Mouse (Mus musculus): ENCODE data around the gene Mettl22.
A peak's percentile ranks its signal among the peaks of the same experiment; 100 is the strongest.

Mettl22 gene

DNA sequence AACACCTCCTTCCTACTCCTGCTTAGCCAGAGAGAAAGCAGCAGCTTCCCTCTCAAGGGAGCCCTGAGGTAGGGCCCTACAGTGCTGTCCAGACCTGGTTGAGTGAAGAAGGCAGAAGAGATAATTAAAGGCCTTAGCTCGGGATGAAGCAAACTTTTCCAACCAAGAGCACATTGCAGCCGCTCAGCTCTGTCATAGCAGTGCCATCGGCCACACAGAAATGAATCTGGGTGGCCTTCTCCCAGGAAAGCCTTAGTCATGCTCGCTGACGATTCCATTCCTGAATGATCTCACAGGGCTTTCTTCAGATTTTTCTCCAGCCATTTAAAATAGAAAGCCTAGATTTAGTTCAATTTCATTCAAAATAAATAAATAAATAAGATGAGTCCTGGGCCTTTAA lies 39.3 kb downstream of the Mettl22 start:
- DNase-seq (ENCODE audit: low read depth, low spot score), result no peak

- DNase-seq (ENCODE audit: low read depth, low spot score), result no peak
Measured at GRCm38 (mm10) chr16:8512830-8513229, 42.2 kb downstream of the Mettl22 start.

DNA sequence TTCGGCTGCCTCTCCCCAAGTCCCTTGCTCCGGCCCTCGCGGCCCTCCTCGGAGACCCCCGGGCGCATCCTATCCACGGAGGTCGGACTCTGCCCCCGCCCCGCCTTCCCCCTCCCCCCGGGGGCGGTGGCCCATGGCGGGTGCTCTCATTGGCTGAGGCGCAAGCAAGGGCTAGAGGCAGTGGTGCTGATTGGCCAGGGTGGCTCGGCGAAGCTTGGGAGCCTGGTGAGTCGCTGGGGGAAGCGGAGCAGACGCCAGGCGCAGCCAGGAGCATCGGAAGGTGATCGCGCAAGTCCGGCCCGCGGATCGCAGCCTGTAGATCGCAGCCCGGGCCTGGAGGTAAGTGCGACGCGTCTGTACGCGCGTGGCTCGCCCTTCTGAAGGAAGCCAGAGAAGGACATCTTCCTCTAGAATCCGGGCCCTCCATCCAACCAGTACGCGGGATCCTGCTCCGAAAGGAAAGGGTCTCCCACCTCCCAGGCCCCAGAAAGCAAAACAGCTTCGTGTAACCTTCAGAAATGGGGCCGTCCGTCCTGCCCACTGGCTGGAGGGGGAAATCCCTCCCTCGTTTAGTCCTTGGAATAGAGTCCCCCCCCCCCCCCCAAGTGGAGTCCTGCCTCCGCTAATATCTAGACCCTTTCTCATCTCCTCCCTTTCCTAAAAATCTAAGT lies 42.8 kb downstream of the Mettl22 start, which contains the start of gene Abat:
Abat (plus strand) TSS at position 194 of the 671 bp plus-strand sequence.
- peak; percentile 85 for DNase-seq (ENCODE audit: low read depth, low spot score)

- no peak for DNase-seq (ENCODE audit: low read depth, low spot score)
Measured at GRCm38 (mm10) chr16:8514180-8514579, 43.6 kb downstream of the Mettl22 start.

GRCm38 (mm10) chr16:8520525-8520924 lies 49.9 kb downstream of the Mettl22 start:
- DNase-seq (ENCODE audit: low read depth, low spot score), result no peak

GRCm38 (mm10) chr16:8521322-8521721 lies 50.7 kb downstream of the Mettl22 start:
- no peak for DNase-seq (ENCODE audit: low read depth, low spot score)

- peak; percentile 41 for DNase-seq (ENCODE audit: low read depth, low spot score)
Measured at GRCm38 (mm10) chr16:8523480-8524144, 53.0 kb downstream of the Mettl22 start.

DNA sequence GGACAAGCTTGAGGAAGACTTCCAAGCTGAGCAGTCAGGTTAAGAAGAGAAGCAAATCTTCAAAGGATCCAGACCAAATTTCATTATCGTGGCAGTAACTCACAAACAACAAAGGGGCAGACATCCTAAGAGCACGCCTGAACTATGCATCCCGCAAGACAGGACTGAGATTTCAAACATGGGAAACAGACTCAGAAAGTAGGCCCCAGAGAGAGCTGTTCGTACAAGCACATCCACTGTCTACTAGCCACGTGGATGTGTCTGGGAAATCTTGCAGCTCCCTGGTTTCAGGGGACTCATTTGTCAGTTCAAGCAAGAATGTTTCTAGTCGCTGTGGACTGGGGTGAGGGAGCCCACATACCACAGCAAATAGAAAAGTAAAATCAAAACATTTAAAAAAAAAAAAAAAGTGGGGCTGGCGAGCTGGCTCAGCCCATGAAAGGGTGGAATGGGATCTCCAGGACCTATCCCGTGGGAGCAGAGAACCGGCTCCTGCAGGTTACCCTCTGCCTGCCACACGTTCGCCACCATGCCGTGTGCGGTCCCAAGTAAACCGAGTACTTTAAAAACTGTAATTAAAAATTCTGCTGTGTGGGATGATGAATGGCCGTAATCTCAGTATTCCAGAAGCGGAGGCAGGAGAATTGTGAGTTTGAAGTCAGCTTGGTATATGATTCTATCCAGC lies 53.7 kb downstream of the Mettl22 start:
- DNase-seq (ENCODE audit: low read depth, low spot score), result no peak

DNA sequence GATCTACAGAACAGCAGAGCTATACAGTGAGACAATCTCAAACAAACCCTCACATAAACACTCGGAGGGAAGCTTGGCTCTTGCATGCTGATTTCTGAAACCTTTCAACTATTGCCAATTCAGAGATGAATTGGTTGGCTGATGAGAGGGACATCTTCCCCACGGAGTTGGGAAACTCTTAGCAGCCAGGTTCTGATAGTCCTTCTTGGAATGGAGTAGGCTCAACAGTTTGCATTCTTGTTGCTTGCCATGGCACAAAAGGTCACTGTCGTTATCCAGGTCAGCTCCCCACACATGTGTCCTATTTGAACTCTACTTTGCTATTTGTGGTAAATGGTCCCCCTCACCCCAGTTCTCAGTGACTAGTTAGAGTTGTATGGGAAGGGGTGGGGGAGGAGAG lies 54.7 kb downstream of the Mettl22 start:
- no peak for DNase-seq (ENCODE audit: low read depth, low spot score)

DNA sequence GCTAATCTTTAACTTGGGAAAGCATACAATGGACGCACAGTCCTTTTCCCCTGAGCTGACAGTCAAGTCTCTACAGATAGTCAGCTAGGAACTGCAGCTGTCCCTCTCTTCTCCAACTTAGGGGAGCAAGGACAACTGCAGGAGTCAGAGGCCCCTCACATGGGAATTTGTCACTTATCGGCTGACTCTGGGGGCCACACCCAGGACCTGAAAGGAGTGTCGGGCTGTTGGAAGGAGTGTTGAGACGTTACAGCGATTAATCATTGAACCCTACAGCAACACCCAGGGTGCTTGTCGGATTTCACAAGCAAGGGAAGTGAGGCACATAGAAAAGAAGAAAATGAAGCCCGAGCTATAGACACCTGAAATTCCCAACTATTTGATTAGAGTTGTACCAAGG lies 55.3 kb downstream of the Mettl22 start:
- DNase-seq (ENCODE audit: low read depth, low spot score), result no peak

GRCm38 (mm10) chr16:8529389-8529788 lies 58.8 kb downstream of the Mettl22 start:
- no peak for DNase-seq (ENCODE audit: low read depth, low spot score)

- no peak for DNase-seq (ENCODE audit: low read depth, low spot score)
Measured at GRCm38 (mm10) chr16:8530018-8530417, 59.4 kb downstream of the Mettl22 start.

- no peak for DNase-seq (ENCODE audit: low read depth, low spot score)
Measured at GRCm38 (mm10) chr16:8532461-8532860, 61.9 kb downstream of the Mettl22 start.

GRCm38 (mm10) chr16:8532894-8533293 lies 62.3 kb downstream of the Mettl22 start:
- no peak for DNase-seq (ENCODE audit: low read depth, low spot score)

DNA sequence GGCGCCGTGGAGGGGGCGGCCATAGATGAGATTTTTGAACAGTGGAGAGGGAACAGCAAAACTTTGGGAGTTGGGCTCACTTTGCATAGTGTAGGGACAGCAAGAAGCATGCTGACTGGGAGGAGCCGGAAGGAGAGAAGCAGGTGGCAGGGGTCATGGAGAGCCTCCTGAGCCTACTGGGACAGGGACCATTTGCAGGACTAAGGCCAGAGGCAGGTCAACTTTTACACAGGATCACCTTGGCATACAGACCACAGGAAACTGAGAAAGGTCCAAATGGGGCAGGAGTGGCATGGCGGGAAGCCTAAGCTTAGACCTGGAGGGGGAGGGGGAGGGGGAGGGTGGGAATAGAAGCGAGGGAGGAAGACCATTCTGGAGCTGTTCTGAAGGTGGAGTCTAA lies 62.9 kb downstream of the Mettl22 start:
- DNase-seq (ENCODE audit: low read depth, low spot score), result no peak

GRCm38 (mm10) chr16:8534466-8535200 lies 64.0 kb downstream of the Mettl22 start:
- DNase-seq (ENCODE audit: low read depth, low spot score), result no peak

DNA sequence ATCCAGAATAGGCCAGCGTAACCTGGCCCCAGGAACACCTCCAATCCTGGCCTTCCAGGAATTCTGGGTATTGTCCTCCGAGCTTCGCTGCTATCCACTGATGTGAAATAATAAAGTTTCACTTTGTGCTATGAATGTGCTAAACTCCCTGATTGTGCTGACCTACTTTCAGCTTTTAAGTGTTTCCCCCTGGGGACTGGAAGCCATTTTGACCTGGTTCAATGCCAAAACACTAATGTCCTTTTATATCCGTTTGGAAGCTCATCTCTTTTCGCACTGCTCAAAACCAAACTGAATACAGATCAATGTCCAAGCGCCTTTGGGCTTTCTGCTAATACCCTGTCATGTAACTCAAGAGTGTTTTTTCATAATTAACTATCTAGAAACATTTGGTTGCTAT lies 64.8 kb downstream of the Mettl22 start:
- no peak for DNase-seq (ENCODE audit: low read depth, low spot score)

- peak; percentile 74 for DNase-seq (ENCODE audit: low read depth, low spot score)
Measured at GRCm38 (mm10) chr16:8539150-8539865, 68.7 kb downstream of the Mettl22 start.
